Mouse (Mus musculus) embryonic facial prominence, embryonic 13.5 days (tissue): ENCODE data around the gene Rbck1. TPM values are rescaled to one million over a fixed set of nuclear protein-coding genes. Genes with fewer than 3 reads are reported as not detected.
A peak's percentile ranks its signal among the peaks of the same experiment; 100 is the strongest.
"Not testable (repeated sequence)": the region's sequence is repeated elsewhere in the genome, so short reads cannot be mapped to it uniquely, and the experiment has no call there.

Source experiments
- ATAC-seq: fragments of 200-750 bp; cut with Nextera tagmentation; 2 replicates; pipeline ENCODE4 v1.8.0; 2017; ENCODE audit warnings: low read depth; ENCODE audit not compliant: insufficient number of reproducible peaks, insufficient read depth, low FRiP score, low TSS enrichment
- H3K27ac ChIP-seq: fragments of 300-500 bp; sonication (generic); 2 replicates; pipeline ENCODE4 v1.5.1; 2015; ENCODE audit warnings: moderate library complexity, mild to moderate bottlenecking, inconsistent platforms
- H3K27me3 ChIP-seq: fragments of 300-500 bp; sonication (generic); 2 replicates; pipeline ENCODE4 v1.6.1; 2015; ENCODE audit warnings: mild to moderate bottlenecking, inconsistent platforms
- H3K36me3 ChIP-seq: fragments of 300-500 bp; sonication (generic); 2 replicates; pipeline ENCODE4 v1.6.1; 2015; ENCODE audit warnings: mild to moderate bottlenecking, inconsistent platforms
- H3K4me1 ChIP-seq: fragments of 300-500 bp; sonication (generic); 2 replicates; pipeline ENCODE4 v1.6.1; 2015; ENCODE audit warnings: inconsistent platforms
- H3K4me2 ChIP-seq: fragments of 300-500 bp; sonication (generic); 2 replicates; pipeline ENCODE4 v1.6.1; 2015; ENCODE audit warnings: moderate library complexity, mild to moderate bottlenecking, inconsistent platforms
- H3K4me3 ChIP-seq: fragments of 300-500 bp; sonication (generic); 2 replicates; pipeline ENCODE4 v1.5.1; 2015; ENCODE audit warnings: mild to moderate bottlenecking, inconsistent platforms
- H3K9ac ChIP-seq: fragments of 300-500 bp; sonication (generic); 2 replicates; pipeline ENCODE4 v1.6.1; 2015; ENCODE audit warnings: mild to moderate bottlenecking, inconsistent platforms
- H3K9me3 ChIP-seq: fragments of 300-500 bp; sonication (generic); 2 replicates; pipeline ENCODE4 v1.6.1; 2016; ENCODE audit warnings: inconsistent platforms
- WGBS: fragments of 180-500 bp; shearing (Covaris S2); methylation state at CpG from one replicate; pipeline ENCODE4 v1.1.7; 2015; ENCODE audit warnings: mixed read lengths; 5-methylcytosine and 5-hydroxymethylcytosine counted together
- polyA plus RNA-seq: library from polyadenylated mRNA; unstranded; fragments of >200 nt; fragmentation: Nextera tagmentation; extraction: Ambion mirVana; gene quantifications from 2 replicates; pipeline ENCODE4 v1.2.1, GENCODE M21; 2015

Rbck1 gene
- polyA plus RNA-seq, 1 experiment from 2014 or later: 83.9 TPM

DNA sequence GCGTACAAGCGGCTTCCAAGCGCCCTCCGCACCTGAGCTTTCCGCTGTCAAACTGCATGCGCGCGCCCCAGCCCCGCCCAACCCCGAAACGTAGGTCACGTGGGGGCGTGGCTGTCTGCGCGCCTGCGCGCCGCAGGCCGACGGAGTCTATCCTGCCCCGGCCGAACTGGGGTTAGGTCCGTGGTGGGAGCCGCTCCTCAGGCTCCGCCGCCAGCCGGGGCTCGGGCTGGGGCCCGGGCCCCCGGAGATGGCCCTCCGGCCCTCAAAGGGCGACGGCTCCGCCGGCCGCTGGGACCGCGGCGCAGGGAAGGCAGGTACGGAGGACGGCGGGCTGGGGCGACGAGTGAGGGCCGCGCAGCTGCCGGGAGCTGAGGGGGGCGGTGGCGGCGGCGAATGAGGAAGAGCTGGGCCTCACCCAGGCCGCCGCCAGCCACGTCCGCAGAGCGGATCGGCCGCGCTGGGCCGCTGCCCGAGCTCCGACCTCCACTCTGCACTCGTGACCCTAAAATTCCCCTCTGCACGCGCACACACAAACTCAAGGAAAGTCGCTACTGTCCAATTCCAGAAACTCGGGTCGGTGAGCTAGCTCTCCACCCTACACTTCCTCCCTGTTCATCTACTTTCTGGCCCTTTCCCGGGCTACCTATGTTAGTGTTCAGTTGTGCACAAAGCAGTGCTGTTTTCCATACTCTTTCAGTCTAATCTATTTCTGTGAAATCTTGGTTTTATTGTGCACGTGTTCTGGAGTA, 38.6 kb downstream of the Rbck1 start, which contains the start of gene Tbc1d20:
Tbc1d20 (plus strand) TSS at position 102 of the 749 bp plus-strand sequence.
- 0 out of 2 replicates have a peak, but pooled peaks cover 3% of the 10 kb centered on the region for H3K36me3 ChIP-seq
- under 1% methylated on average over 65 of the region's 70 CpGs for WGBS
- H3K4me3 ChIP-seq: peak within 1 kb of the TSS; percentile 89
- H3K9me3 ChIP-seq: no peaks in the 10 kb centered on the region
- no peaks in the 10 kb centered on the region for H3K27me3 ChIP-seq
- peak within 1 kb of the TSS; percentile 92 for H3K9ac ChIP-seq
- peak within 1 kb of the TSS; percentile 86 for H3K27ac ChIP-seq
- peak within 1 kb of the TSS; percentile 73 for H3K4me2 ChIP-seq
- H3K4me1 ChIP-seq: peaks cover 17% of the 10 kb centered on the region
- ATAC-seq: peak; percentile 95

DNA sequence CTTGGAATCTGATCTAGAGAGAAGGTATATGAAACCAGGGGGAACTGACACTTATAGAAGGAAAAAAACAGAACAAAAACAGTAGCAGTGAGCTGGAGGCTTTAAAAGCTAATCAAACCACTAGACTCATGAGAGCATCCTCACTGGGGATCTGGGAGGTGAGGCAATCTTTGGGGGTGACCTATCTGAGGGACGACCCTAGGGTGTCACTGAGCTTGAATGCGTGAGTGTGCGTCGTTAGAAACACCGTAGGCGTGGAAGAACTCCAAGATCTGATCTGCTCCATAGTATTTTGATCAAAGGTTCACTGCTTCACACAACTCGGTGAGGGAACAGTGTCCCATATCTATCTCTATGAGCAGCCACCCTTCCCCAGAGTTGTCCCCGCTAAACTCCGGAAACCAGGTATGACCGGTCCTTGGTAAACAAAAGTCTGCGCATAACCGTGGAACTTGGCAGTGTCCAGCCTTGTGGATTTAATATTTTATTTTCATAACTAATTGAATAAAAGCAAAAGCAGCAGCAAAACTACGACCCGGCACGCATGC, 39.2 kb downstream of the Rbck1 start:
- WGBS: 1% methylated on average over 15 of the region's 15 CpGs
- H3K9me3 ChIP-seq: no peaks in the 10 kb centered on the region
- H3K4me1 ChIP-seq: peaks cover 17% of the 10 kb centered on the region
- 0 out of 2 replicates have a peak, but pooled peaks cover 7% of the 10 kb centered on the region for H3K36me3 ChIP-seq
- H3K27me3 ChIP-seq: no peaks in the 10 kb centered on the region
- no peak overlapping the region for H3K27ac ChIP-seq
- ATAC-seq: 0 out of 2 replicates have a peak, but pooled peaks have one; percentile 44
- H3K4me3 ChIP-seq: peak overlapping the region; percentile 89
- peak overlapping the region; percentile 92 for H3K9ac ChIP-seq
- peak overlapping the region; percentile 73 for H3K4me2 ChIP-seq

DNA sequence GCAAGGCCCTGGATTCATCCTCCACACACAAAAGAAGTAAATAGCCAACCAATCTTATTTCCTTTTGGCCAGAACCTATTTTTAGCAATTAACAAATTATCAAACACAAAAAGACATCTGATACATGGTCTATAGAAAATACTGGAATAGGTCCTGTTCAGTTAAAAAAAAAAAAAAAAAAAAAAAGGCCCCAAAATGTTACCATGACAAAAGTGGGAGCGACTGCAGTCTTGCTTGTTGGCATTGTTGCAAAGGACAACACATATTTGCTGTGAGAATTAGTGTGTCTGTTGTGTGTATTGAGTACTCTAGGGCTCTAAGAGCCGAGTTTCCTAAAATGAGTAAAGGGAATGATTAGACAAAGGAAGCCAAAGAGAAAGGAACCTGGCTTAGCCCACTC, 40.0 kb downstream of the Rbck1 start:
- WGBS: 55% methylated on average over 2 of the region's 2 CpGs
- no peak overlapping the region for H3K27ac ChIP-seq
- 0 out of 2 replicates have a peak, but pooled peaks cover 11% of the 10 kb centered on the region for H3K36me3 ChIP-seq
- no peaks in the 10 kb centered on the region for H3K27me3 ChIP-seq
- H3K4me2 ChIP-seq: no peak overlapping the region
- H3K4me3 ChIP-seq: no peak overlapping the region
- H3K4me1 ChIP-seq: peaks cover 17% of the 10 kb centered on the region
- no peak for ATAC-seq
- H3K9ac ChIP-seq: no peak overlapping the region
- no peaks in the 10 kb centered on the region for H3K9me3 ChIP-seq

DNA sequence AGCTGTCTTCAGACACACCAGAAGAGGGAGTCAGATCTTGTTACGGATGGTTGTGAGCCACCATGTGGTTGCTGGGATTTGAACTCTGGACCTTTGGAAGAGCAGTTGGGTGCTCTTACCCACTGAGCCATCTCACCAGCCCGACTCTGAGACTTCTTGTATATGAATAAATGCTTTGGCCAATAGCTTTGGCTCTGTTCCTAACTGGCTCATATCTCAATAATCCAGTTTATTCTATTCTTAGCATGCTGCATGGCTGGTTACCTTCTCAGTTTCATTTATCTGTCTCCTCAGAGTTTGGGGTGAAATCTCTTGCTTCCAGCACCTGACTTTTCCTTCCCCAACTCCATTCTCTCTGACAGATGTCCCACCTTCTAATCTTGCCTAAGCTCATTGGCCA, 42.8 kb downstream of the Rbck1 start:
- not testable (repeated sequence) for H3K4me3 ChIP-seq, H3K9ac ChIP-seq, H3K9me3 ChIP-seq, H3K4me2 ChIP-seq, ATAC-seq, H3K27me3 ChIP-seq, H3K4me1 ChIP-seq, H3K27ac ChIP-seq
- 88% methylated on average over 2 of the region's 2 CpGs for WGBS
- peaks cover 28% of the 10 kb centered on the region for H3K36me3 ChIP-seq

DNA sequence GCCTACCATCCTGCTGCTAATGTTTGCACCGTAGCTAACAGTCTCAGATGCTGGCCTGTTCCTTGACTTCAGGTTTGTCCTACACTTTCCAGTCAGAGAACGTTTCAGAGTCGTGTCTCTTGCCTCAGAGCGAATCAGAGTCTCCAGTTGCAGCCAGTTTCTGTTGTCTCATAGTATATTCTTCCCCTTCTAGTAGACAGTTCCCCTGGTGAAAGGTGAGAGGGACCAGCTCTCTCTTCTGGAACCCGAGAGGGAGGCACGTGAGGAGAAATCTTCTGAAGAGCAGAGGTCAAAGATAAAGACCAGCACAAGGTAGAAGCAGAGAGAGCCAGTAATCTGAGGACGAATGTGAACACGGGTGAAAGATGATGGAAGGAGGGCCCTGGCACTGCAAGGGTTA, 44.4 kb downstream of the Rbck1 start:
- 79% methylated on average over 8 of the region's 8 CpGs for WGBS
- peaks cover 43% of the 10 kb centered on the region for H3K36me3 ChIP-seq
- no peaks in the 10 kb centered on the region for H3K4me1 ChIP-seq
- H3K27me3 ChIP-seq: no peaks in the 10 kb centered on the region
- ATAC-seq: no peak
- H3K27ac ChIP-seq: no peak overlapping the region
- no peak overlapping the region for H3K4me2 ChIP-seq
- no peak overlapping the region for H3K9ac ChIP-seq
- no peak overlapping the region for H3K4me3 ChIP-seq
- no peaks in the 10 kb centered on the region for H3K9me3 ChIP-seq

DNA sequence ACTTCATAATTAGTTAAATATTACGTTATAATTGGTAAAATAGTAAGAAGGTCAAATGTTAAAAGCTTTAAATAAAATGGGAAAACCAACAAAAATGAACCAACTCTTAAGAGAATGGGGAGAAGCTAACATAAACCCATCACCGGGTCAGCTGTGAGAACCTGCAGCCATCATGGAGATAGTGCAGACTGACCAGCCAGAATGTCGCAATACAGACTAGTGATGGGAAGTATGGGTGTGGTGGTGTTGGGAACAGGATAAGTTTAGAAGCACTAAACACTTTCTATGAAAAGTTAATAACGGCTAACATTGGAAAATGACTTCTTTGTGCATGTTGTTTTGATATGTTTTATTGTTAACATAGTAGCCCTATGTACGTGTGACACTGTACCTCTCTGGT, 44.9 kb downstream of the Rbck1 start:
- H3K36me3 ChIP-seq: peaks cover 48% of the 10 kb centered on the region
- 90% methylated on average over 5 of the region's 5 CpGs for WGBS

DNA sequence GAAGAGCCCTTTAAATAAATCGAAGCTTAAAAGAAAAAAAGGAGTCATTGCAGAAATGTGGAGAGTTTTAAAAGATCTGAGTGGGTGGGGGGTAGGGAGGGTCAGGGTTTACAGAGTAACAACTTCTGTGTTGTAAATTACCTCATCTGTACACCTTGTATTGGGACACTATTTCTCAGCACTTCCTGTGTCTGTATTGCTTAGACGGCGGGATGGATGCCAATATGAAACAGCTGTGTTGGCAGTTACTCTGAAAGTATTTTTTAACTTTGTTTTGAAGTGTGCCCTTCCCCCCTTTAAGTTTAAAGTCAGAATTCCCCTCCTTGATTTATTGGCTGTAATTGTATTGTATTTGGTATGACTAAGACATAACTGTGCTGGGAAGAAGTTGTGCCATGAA, 51.0 kb downstream of the Rbck1 start:
- H3K4me3 ChIP-seq: no peak overlapping the region
- 62% methylated on average over 3 of the region's 3 CpGs for WGBS

More for the DNA sequence above, 44.9 kb downstream of the Rbck1 start:
- Histone ChIP-seq H3K4me1 (no peaks in the 10 kb centered on the region), H3K4me3 (no peak overlapping the region), H3K4me2 (no peak overlapping the region), H3K27ac (no peak overlapping the region), H3K9me3 (no peaks in the 10 kb centered on the region), H3K9ac (no peak overlapping the region), H3K27me3 (no peaks in the 10 kb centered on the region)
- ATAC-seq: no peak

DNA sequence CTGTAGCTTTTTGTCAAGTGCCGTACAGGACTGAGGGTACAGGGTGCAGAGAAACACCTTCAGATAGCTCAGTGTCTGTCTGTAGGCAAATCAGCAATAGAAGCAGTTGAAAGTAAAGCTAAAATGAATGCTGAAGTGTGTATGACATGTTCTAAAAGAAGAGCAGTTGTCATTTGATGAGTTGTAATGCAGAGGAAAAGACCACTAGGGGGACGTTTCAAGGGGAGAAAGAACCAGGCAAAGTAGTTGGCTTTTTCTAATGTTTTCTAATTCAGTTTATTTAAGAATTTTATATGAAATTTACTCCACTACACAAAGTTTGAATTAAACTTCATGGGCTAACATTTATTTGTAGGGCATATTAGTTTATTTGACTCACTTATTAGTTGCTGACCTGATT, 58.8 kb downstream of the Rbck1 start:
- Histone ChIP-seq H3K4me1 (no peaks in the 10 kb centered on the region), H3K4me2 (no peak overlapping the region), H3K36me3 (peaks cover 81% of the 10 kb centered on the region), H3K27ac (no peak overlapping the region), H3K27me3 (no peaks in the 10 kb centered on the region), H3K4me3 (no peak overlapping the region), H3K9ac (no peak overlapping the region), H3K9me3 (no peaks in the 10 kb centered on the region)
- ATAC-seq: no peak
- whole genome bisulfite sequencing: 82% methylated on average over 2 of the region's 2 CpGs

More for the DNA sequence above, 51.0 kb downstream of the Rbck1 start:
- Histone ChIP-seq H3K27ac (no peak overlapping the region), H3K27me3 (no peaks in the 10 kb centered on the region), H3K9ac (no peak overlapping the region), H3K36me3 (peaks cover 65% of the 10 kb centered on the region), H3K4me2 (no peak overlapping the region), H3K9me3 (no peaks in the 10 kb centered on the region), H3K4me1 (no peaks in the 10 kb centered on the region)
- no peak for ATAC-seq

Other genes starting within 250 kb of the Rbck1 start
- gene Srxn1, start 227.1 kb downstream of the Rbck1 start, polyA plus RNA-seq: 9.7 and 10.6 TPM in 2 replicates
- 3.7 and 4.1 TPM in 2 replicates for gene Tcf15, start 189.1 kb downstream of the Rbck1 start, polyA plus RNA-seq
- gene Csnk2a1, start 105.8 kb downstream of the Rbck1 start, polyA plus RNA-seq: 102 and 108 TPM in 2 replicates
- gene Tbc1d20, start 38.8 kb downstream of the Rbck1 start, polyA plus RNA-seq: 45.5 and 45.9 TPM in 2 replicates
- gene Trib3, start 11.4 kb upstream of the Rbck1 start, polyA plus RNA-seq: 2.8 and 2.9 TPM in 2 replicates
- 2.1 and 2.3 TPM in 2 replicates for gene Nrsn2, start 44.0 kb upstream of the Rbck1 start, polyA plus RNA-seq
- 13.1 and 13.2 TPM in 2 replicates for gene Sox12, start 65.4 kb upstream of the Rbck1 start, polyA plus RNA-seq
- 44.1 and 47.8 TPM in 2 replicates for gene Zcchc3, start 82.4 kb upstream of the Rbck1 start, polyA plus RNA-seq
- gene 6820408C15Rik, start 82.9 kb upstream of the Rbck1 start, polyA plus RNA-seq: 0.25 and 0.44 TPM in 2 replicates
- not detected in 2 replicates for gene Defb23, start 132.0 kb upstream of the Rbck1 start, polyA plus RNA-seq
- not detected in 2 replicates for gene Defb20, start 144.4 kb upstream of the Rbck1 start, polyA plus RNA-seq
- not detected in 2 replicates for gene Defb22, start 157.5 kb upstream of the Rbck1 start, polyA plus RNA-seq
- gene Defb26, start 179.0 kb upstream of the Rbck1 start, polyA plus RNA-seq: not detected in 2 replicates
- gene Defb28, start 185.6 kb upstream of the Rbck1 start, polyA plus RNA-seq: not detected in 2 replicates
- not detected in 2 replicates for gene Defb29, start 207.4 kb upstream of the Rbck1 start, polyA plus RNA-seq
- not detected in 2 replicates for gene Gm17416, start 236.7 kb upstream of the Rbck1 start, polyA plus RNA-seq
- not detected in 2 replicates for gene Defb21, start 240.1 kb upstream of the Rbck1 start, polyA plus RNA-seq
- not detected in 2 replicates for gene Defb19, start 247.7 kb upstream of the Rbck1 start, polyA plus RNA-seq